Comparison of ENCODE assay signal across 19 mouse cellular contexts in the genomic region with DNA sequence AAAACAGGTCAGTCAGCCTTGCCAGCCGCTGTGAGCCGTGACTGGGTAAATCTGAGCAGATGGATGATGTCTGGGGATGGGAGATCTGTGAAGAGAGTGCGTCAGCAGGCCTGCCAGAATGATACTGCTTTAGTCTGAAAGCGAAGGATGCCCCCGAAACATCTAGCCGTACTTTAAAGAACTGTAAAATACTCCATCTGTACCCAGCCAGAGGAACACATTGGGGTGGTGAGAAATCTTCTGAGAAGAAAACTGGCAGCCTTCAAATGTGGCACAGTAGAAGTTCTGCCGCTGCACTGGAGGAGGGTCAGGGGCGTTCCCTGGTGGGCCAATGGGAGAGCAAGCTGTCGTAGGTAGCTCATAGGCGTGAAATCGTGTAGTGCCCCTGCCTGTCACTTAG.
DNase-seq lines count a peak whose midpoint lies in the region; ATAC-seq lines count a peak whose summit lies in the region.
"Had no signal": no experiment of that assay in that cellular context is flagged by ENCODE, and none has a peak within 500 bp of the region (broad histone marks: within the 10 kb centered on the region; RNA-seq: fewer than 3 reads in every experiment).

No protein-coding gene starts in this region.

- no peaks in the 10 kb centered on the region for H3K36me3 ChIP-seq in forebrain, embryonic 15.5 days
- no peaks in the 10 kb centered on the region for H3K36me3 ChIP-seq in forebrain, embryonic 10.5 days (replicated peaks)
- no peaks in the 10 kb centered on the region for H3K36me3 ChIP-seq in hindbrain, embryonic 12.5 days
- H3K36me3 ChIP-seq: embryonic facial prominence, embryonic 15.5 days; heart, embryonic 13.5 days; limb, embryonic 13.5 days; midbrain, embryonic 12.5 days had no signal

- no peak overlapping the region for H3K4me2 ChIP-seq in forebrain, embryonic 15.5 days (replicated peaks)
- H3K4me2 ChIP-seq in hindbrain, embryonic 12.5 days (replicated peaks): no peak overlapping the region
- H3K4me2 ChIP-seq: embryonic facial prominence, embryonic 15.5 days; heart, embryonic 13.5 days; limb, embryonic 13.5 days; midbrain, embryonic 12.5 days had no signal

- 78% methylated on average over 11 of the region's 11 CpGs for WGBS in forebrain, embryonic 15.5 days
- 92% methylated on average over 11 of the region's 11 CpGs for WGBS in forebrain, embryonic 10.5 days
- 90% methylated on average over 11 of the region's 11 CpGs for WGBS in hindbrain, embryonic 12.5 days

- peaks cover 9% of the 10 kb centered on the region for H3K4me1 ChIP-seq in forebrain, embryonic 15.5 days
- no peaks in the 10 kb centered on the region for H3K4me1 ChIP-seq in forebrain, embryonic 10.5 days
- peaks cover 10% of the 10 kb centered on the region for H3K4me1 ChIP-seq in hindbrain, embryonic 12.5 days
- H3K4me1 ChIP-seq: embryonic facial prominence, embryonic 15.5 days; heart, embryonic 13.5 days; midbrain, embryonic 12.5 days had no signal

- H3K27me3 ChIP-seq in forebrain, embryonic 15.5 days: no peaks in the 10 kb centered on the region
- no peaks in the 10 kb centered on the region for H3K27me3 ChIP-seq in forebrain, embryonic 10.5 days (ENCODE audit: poor library complexity, severe bottlenecking)
- no peaks in the 10 kb centered on the region for H3K27me3 ChIP-seq in hindbrain, embryonic 12.5 days
- H3K27me3 ChIP-seq: embryonic facial prominence, embryonic 15.5 days; limb, embryonic 13.5 days; midbrain, embryonic 12.5 days had no signal

- DNase-seq in forebrain, embryonic 10.5 days (ENCODE audit: extremely low spot score, low spot score): no peak
- DNase-seq in frontal cortex, postnatal 14 days (ENCODE audit: low spot score in 2 of 2): peak; percentile 63 to 64
- DNase-seq in left cerebral cortex, adult 9 months (ENCODE audit: low spot score in 2 of 2): peak; percentile 79 to 87
- DNase-seq in right cerebral cortex, postnatal 36 days (ENCODE audit: low spot score in 2 of 2): peak; percentile 80 to 91
- DNase-seq in urinary bladder, postnatal 36 days (ENCODE audit: low spot score in 2 of 2): no peak
- DNase-seq in adrenal gland, postnatal 10 days: no peak
- DNase-seq: adrenal gland, adult 8-10 months; B cell, adult 2 months; gastrocnemius, postnatal 25 days; kidney, postnatal 10 days; liver, postnatal 0 days; lung, postnatal 4 days had no signal

- H3K9ac ChIP-seq in forebrain, embryonic 15.5 days (replicated peaks): no peak overlapping the region
- no peak overlapping the region for H3K9ac ChIP-seq in hindbrain, embryonic 12.5 days
- H3K9ac ChIP-seq: embryonic facial prominence, embryonic 15.5 days; heart, embryonic 13.5 days; limb, embryonic 13.5 days; liver, postnatal 0 days; midbrain, embryonic 12.5 days had no signal

- H3K9me3 ChIP-seq in forebrain, embryonic 15.5 days: no peaks in the 10 kb centered on the region
- H3K9me3 ChIP-seq in forebrain, embryonic 10.5 days: no peaks in the 10 kb centered on the region
- no peaks in the 10 kb centered on the region for H3K9me3 ChIP-seq in hindbrain, embryonic 12.5 days (replicated peaks)
- H3K9me3 ChIP-seq: embryonic facial prominence, embryonic 15.5 days; heart, embryonic 13.5 days; limb, embryonic 13.5 days; midbrain, embryonic 12.5 days had no signal

- H3K4me3 ChIP-seq in forebrain, embryonic 15.5 days: no peak overlapping the region
- no peak overlapping the region for H3K4me3 ChIP-seq in forebrain, embryonic 10.5 days
- no peak overlapping the region for H3K4me3 ChIP-seq in hindbrain, embryonic 12.5 days
- H3K4me3 ChIP-seq: embryonic facial prominence, embryonic 15.5 days; heart, embryonic 13.5 days; limb, embryonic 13.5 days; midbrain, embryonic 12.5 days had no signal

- peak; percentile 36; the same call in 1 of the 2 replicates for ATAC-seq in forebrain, embryonic 15.5 days (replicated peaks)
- no peak for ATAC-seq in hindbrain, embryonic 12.5 days (ENCODE audit: low FRiP score)
- ATAC-seq: intestine, embryonic 16.5 days; liver, postnatal 0 days had no signal

- no peak overlapping the region for H3K27ac ChIP-seq in forebrain, embryonic 15.5 days (replicated peaks)
- no peak overlapping the region for H3K27ac ChIP-seq in forebrain, embryonic 10.5 days
- no peak overlapping the region for H3K27ac ChIP-seq in hindbrain, embryonic 12.5 days
- H3K27ac ChIP-seq: embryonic facial prominence, embryonic 15.5 days; heart, embryonic 13.5 days; limb, embryonic 13.5 days; midbrain, embryonic 12.5 days had no signal

Comparison
In these comparisons a context has a peak if more than half of its experiments do, and no peak if none do; other contexts are left out.
1. DNase-seq: peak in frontal cortex, postnatal 14 days (2 of 2), left cerebral cortex, adult 9 months (2 of 2) and right cerebral cortex, postnatal 36 days (2 of 2); none in forebrain, embryonic 10.5 days (single experiment), urinary bladder, postnatal 36 days (0 of 2) and adrenal gland, postnatal 10 days (single experiment).